Mouse (Mus musculus) left cerebral cortex, postnatal 14 days (tissue): ENCODE data around the gene Nfib. TPM values are rescaled to one million over a fixed set of nuclear protein-coding genes. Genes with fewer than 3 reads are reported as not detected.

ENCODE experiments used
- DNase-seq, 2 experiments: peaks; one replicate each; pipeline ENCODE4 v3.0.0; 2021 to 2022; ENCODE audit warnings: low spot score in 2 of 2, mixed read lengths in 1 of 2
- intact Hi-C: fragments of 180-260 bp; cut with DNase I; formaldehyde crosslinking; loops from one replicate; pipeline ENCODE4 v1.15.1; 2025
- total RNA-seq, 2 experiments: library from RNA; stranded (reverse); gene quantifications; 2 replicates each; pipeline ENCODE4 v1.2.3; 2021

Nfib gene
- total RNA-seq, 2 experiments from 2014 or later, result 94.4 to 100 TPM

GRCm38 (mm10) chr4:82316168-82316567, 389.4 kb downstream of the Nfib start:
- intact Hi-C loops, result no loop called here
- DNase-seq, result no peak

GRCm38 (mm10) chr4:82315710-82316109, 389.8 kb downstream of the Nfib start:
- intact Hi-C loops, result no loop called here
- DNase-seq, result no peak

GRCm38 (mm10) chr4:82310924-82311734, 394.4 kb downstream of the Nfib start:
- intact Hi-C loops, result no loop called here
- no peak for DNase-seq

GRCm38 (mm10) chr4:82306045-82306444, 399.5 kb downstream of the Nfib start:
- intact Hi-C loops, result no loop called here
- DNase-seq, result no peak

- DNase-seq, result peak; percentile 17 to 23
Measured at GRCm38 (mm10) chr4:82304148-82304871, 401.2 kb downstream of the Nfib start.

GRCm38 (mm10) chr4:82303362-82303900, 402.1 kb downstream of the Nfib start:
- DNase-seq, result no peak
- intact Hi-C loops, result no loop called here

More at GRCm38 (mm10) chr4:82304148-82304871, 401.2 kb downstream of the Nfib start:
- intact Hi-C loops, result no loop called here

GRCm38 (mm10) chr4:82302901-82303300, 402.6 kb downstream of the Nfib start:
- no peak for DNase-seq
- intact Hi-C loops, result no loop called here

- DNase-seq, result peak in 1 of 2 experiments; percentile 46
- intact Hi-C loops, result loop anchor here (5.0 to 10.0 kb wide), 3 partner anchors 199 to 734 kb away; no protein-coding TSS in a partner anchor
Measured at GRCm38 (mm10) chr4:82298606-82299005, 406.9 kb downstream of the Nfib start.

GRCm38 (mm10) chr4:82297562-82297961, 408.0 kb downstream of the Nfib start:
- DNase-seq, result no peak
- intact Hi-C loops, result loop anchor here (5.0 to 10.0 kb wide), 3 partner anchors 200 to 733 kb away; no protein-coding TSS in a partner anchor

- peak; percentile 41 to 73 for DNase-seq
- intact Hi-C loops, result loop anchor here (10.0 kb wide), 2 partner anchors 199 to 729 kb away; no protein-coding TSS in a partner anchor
Measured at GRCm38 (mm10) chr4:82294066-82294465, 411.5 kb downstream of the Nfib start.

- no peak for DNase-seq
- intact Hi-C loops, result loop anchor here (10.0 kb wide), 2 partner anchors 197 to 727 kb away; no protein-coding TSS in a partner anchor
Measured at GRCm38 (mm10) chr4:82291174-82291847, 414.2 kb downstream of the Nfib start.

- no peak for DNase-seq
- intact Hi-C loops, result loop anchor here (10.0 kb wide), 2 partner anchors 196 to 726 kb away; no protein-coding TSS in a partner anchor
Measured at GRCm38 (mm10) chr4:82290623-82291022, 414.9 kb downstream of the Nfib start.

GRCm38 (mm10) chr4:82289596-82289995, 416.0 kb downstream of the Nfib start:
- DNase-seq, result no peak
- intact Hi-C loops, result no loop called here

GRCm38 (mm10) chr4:82288138-82288537, 417.4 kb downstream of the Nfib start:
- intact Hi-C loops, result no loop called here
- DNase-seq, result peak; percentile 15 to 25

- no peak for DNase-seq
- intact Hi-C loops, result no loop called here
Measured at GRCm38 (mm10) chr4:82287454-82287853, 418.1 kb downstream of the Nfib start.

GRCm38 (mm10) chr4:82286931-82287330, 418.6 kb downstream of the Nfib start:
- no peak for DNase-seq
- intact Hi-C loops, result no loop called here

- intact Hi-C loops, result no loop called here
- DNase-seq, result no peak
Measured at GRCm38 (mm10) chr4:82283536-82283935, 422.0 kb downstream of the Nfib start.

- DNase-seq, result no peak
- intact Hi-C loops, result no loop called here
Measured at GRCm38 (mm10) chr4:82275996-82276395, 429.6 kb downstream of the Nfib start.

GRCm38 (mm10) chr4:82273049-82273754, 432.3 kb downstream of the Nfib start:
- no peak for DNase-seq
- intact Hi-C loops, result no loop called here
